Mouse (Mus musculus): Measurements from ENCODE around the gene Isca1.
A peak's percentile ranks its signal among the peaks of the same experiment; 100 is the strongest.
"Not testable (repeated sequence)": the region's sequence is repeated elsewhere in the genome, so short reads cannot be mapped to it uniquely, and the experiment has no call there.

Isca1 gene

GRCm38 (mm10) chr13:59769296-59770163, at the start of gene Isca1:
TSS of gene Isca1 (minus strand) at chr13:59769810.
- DNase-seq (ENCODE audit: low spot score), result peak; percentile 99

GRCm38 (mm10) chr13:59817352-59817751, 47.7 kb upstream of the Isca1 start:
- no peak for DNase-seq (ENCODE audit: low spot score)

- DNase-seq (ENCODE audit: low spot score), result no peak
Measured at GRCm38 (mm10) chr13:59814109-59814591, 44.5 kb upstream of the Isca1 start.

GRCm38 (mm10) chr13:59811581-59811980, 42.0 kb upstream of the Isca1 start:
- no peak for DNase-seq (ENCODE audit: low spot score)

GRCm38 (mm10) chr13:59801000-59801399, 31.4 kb upstream of the Isca1 start:
- DNase-seq (ENCODE audit: low spot score), result no peak

- no peak for DNase-seq (ENCODE audit: low spot score)
Measured at GRCm38 (mm10) chr13:59800077-59800476, 30.5 kb upstream of the Isca1 start.

GRCm38 (mm10) chr13:59798306-59798705, 28.7 kb upstream of the Isca1 start:
- DNase-seq (ENCODE audit: low spot score), result no peak

- no peak for DNase-seq (ENCODE audit: low spot score)
Measured at GRCm38 (mm10) chr13:59796466-59796848, 26.8 kb upstream of the Isca1 start.

- DNase-seq (ENCODE audit: low spot score), result no peak
Measured at GRCm38 (mm10) chr13:59795807-59796465, 26.3 kb upstream of the Isca1 start.

GRCm38 (mm10) chr13:59794786-59795185, 25.2 kb upstream of the Isca1 start:
- DNase-seq (ENCODE audit: low spot score), result no peak

- no peak for DNase-seq (ENCODE audit: low spot score)
Measured at GRCm38 (mm10) chr13:59782145-59782544, 12.5 kb upstream of the Isca1 start, which contains the start of gene Gm49354. TSS of gene Gm49354 (minus strand) at chr13:59782245.

GRCm38 (mm10) chr13:59779744-59780264, 10.2 kb upstream of the Isca1 start:
- not testable (repeated sequence) for DNase-seq (ENCODE audit: low spot score)

- DNase-seq (ENCODE audit: low spot score), result no peak
Measured at GRCm38 (mm10) chr13:59779213-59779612, 9.6 kb upstream of the Isca1 start.

- DNase-seq (ENCODE audit: low spot score), result no peak
Measured at GRCm38 (mm10) chr13:59775168-59775567, 5.6 kb upstream of the Isca1 start.

- DNase-seq (ENCODE audit: low spot score), result peak; percentile 56
Measured at GRCm38 (mm10) chr13:59771257-59771656, 1.6 kb upstream of the Isca1 start.

GRCm38 (mm10) chr13:59770847-59771246, 1.2 kb upstream of the Isca1 start:
- DNase-seq (ENCODE audit: low spot score), result peak; percentile 26

GRCm38 (mm10) chr13:59770164-59770562, 553 bp upstream of the Isca1 start:
- DNase-seq (ENCODE audit: low spot score), result peak; percentile 77

- no peak for DNase-seq (ENCODE audit: low spot score)
Measured at GRCm38 (mm10) chr13:59768531-59768930, 1.1 kb downstream of the Isca1 start.

- peak; percentile 36 for DNase-seq (ENCODE audit: low spot score)
Measured at GRCm38 (mm10) chr13:59766786-59767515, 2.7 kb downstream of the Isca1 start.

GRCm38 (mm10) chr13:59762791-59763190, 6.8 kb downstream of the Isca1 start:
- DNase-seq (ENCODE audit: low spot score), result no peak

- no peak for DNase-seq (ENCODE audit: low spot score)
Measured at GRCm38 (mm10) chr13:59756906-59757305, 12.7 kb downstream of the Isca1 start.

GRCm38 (mm10) chr13:59750310-59750709, 19.3 kb downstream of the Isca1 start:
- no peak for DNase-seq (ENCODE audit: low spot score)

Data from ovary, postnatal 36 days (tissue).